Mouse (Mus musculus) frontal cortex, postnatal 10 days (tissue): ENCODE measurements at regions not wholly inside any gene's neighbourhood (a gene's known extent, or its start where the extent isn't known, plus 50 kb on each side); places are given as distances from the start of the nearest gene placed in this dataset.

Experiments
- DNase-seq, 2 experiments: peaks; one replicate each; pipeline ENCODE4 v3.0.0; 2022; ENCODE audit warnings: low spot score in 2 of 2, mixed read lengths in 1 of 2

- no peak for DNase-seq
Measured at GRCm38 (mm10) chr13:48316747-48317146, 55.7 kb downstream of the Id4 start.

GRCm38 (mm10) chr13:48317457-48317856 is 56.4 kb downstream of the Id4 start:
- no peak for DNase-seq

DNA sequence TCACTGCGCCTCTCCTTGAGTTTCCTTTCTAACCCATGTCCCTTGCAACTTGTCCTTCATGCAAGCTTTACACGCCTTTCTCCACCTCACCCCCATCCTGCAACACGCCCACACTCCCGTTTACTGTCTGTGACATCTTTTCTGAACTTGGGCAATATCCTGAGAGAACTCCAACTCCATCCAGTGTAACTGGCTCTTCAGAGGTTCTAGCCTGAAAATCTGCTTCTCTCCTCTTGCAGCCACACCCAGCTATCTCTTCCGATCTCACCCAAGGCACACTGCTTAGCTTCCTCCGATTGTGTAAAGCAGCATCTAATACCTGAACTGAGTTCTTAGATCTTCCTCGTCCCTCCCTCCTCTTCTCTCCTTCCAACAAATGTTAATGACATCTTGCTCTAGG is 58.0 kb downstream of the Id4 start:
- no peak for DNase-seq

DNA sequence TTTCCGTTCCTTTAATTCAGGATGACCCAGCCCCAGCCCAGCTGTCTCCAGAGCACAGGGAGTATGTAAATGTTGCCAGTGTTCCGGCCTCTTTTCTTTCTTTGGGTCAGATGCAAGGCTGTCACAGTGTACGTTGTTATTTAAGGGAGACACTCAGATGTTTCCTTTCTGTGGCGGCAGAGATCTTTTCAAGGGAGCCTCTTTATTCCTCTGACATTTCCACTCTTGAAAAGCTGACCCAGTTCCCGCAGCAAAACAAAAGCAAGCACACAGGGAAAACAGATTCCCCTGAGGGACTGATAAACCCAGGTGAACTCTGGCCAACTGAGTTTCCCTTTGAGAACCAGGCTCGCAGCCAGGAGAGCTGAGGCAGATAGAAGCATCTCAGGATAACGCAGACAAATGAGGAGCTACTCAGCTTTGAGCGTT is 63.3 kb downstream of the Id4 start:
- peak in 1 of 2 experiments; percentile 10 for DNase-seq

- DNase-seq = no peak
Measured at GRCm38 (mm10) chr13:48330619-48331018, 69.6 kb downstream of the Id4 start.

DNA sequence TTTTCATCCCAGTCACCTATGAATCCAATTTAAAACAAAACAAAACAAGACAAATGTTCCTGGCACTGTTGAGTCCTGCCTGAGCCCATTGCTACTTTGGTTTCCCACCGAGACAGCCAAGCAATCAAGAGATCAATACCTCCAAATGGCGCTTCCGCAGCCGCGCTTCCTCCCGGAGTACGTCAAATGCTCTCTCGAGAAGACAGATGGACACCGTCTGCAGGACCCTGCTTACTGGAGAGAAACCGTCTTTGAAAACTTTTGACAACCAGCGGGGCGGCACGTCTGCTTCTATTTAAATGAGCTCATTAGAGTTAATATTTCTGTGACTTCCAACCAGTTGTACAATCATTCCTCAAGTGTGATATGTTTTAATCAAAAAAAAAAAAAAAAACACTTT is 75.1 kb downstream of the Id4 start:
- no peak for DNase-seq

- no peak for DNase-seq
Measured at GRCm38 (mm10) chr13:48336602-48337001, 75.6 kb downstream of the Id4 start.

GRCm38 (mm10) chr13:48338561-48338960 is 77.5 kb downstream of the Id4 start:
- no peak for DNase-seq

DNA sequence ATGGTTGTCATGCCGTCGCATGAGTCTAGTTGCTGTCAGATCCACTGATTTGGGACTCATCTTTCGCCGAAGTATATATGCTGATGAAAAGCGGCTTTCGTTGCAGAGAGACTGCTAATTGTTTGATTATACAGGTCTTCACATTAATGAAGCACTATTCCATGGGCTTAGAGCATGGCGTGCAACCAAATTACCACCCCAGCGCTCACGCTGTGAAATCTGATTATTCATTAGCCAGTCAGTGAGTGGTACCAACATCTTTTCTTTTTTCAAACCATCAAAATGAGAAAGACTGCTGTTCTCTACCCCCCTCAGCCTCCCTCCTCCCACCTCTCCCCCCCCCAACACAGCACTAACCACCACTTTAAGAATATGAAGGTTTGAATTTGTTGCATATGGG is 89.1 kb downstream of the Id4 start:
- no peak for DNase-seq

GRCm38 (mm10) chr13:48350955-48351354 is 89.9 kb downstream of the Id4 start:
- DNase-seq = no peak

DNA sequence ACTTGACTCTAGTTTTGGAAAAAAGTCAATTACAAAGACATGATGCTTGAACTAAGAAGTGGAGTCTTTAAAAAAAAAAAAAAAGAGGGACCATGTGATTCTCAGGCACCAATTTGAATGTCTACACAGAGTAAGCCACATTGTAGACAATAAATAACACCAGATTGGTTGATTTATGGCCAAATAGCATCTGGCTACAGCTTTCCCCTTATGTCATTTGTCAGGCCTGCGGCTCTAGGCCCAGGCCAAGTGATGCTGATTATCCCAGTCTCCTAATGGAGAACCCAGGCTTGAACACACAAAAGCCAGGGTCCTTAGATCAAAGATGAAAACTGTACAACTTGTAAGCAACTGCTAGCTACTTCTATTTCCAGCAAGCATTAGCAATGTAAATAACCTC is 96.1 kb downstream of the Id4 start:
- no peak for DNase-seq

DNA sequence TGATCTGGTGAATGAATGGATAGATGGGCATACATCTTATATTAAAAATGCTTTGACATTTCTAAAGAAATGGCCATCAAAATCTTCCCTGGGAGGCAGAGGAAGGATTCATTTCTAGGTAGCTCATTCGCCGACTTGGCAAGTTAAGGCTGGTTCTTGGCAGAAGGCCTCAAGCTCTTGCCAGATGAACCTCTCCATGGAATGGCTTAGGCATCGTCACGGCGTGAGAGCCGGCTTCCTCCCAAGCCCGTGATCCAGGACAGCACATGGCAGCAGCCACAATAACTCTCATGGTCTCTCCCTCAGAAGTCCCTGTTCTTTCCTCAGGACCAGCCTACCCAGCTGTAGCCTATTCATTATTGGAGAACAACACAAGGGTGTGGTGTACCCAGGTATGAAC is 96.6 kb downstream of the Id4 start:
- peak; percentile 5 to 8 for DNase-seq

GRCm38 (mm10) chr13:48371060-48371459 is 110.0 kb downstream of the Id4 start:
- DNase-seq = no peak

DNA sequence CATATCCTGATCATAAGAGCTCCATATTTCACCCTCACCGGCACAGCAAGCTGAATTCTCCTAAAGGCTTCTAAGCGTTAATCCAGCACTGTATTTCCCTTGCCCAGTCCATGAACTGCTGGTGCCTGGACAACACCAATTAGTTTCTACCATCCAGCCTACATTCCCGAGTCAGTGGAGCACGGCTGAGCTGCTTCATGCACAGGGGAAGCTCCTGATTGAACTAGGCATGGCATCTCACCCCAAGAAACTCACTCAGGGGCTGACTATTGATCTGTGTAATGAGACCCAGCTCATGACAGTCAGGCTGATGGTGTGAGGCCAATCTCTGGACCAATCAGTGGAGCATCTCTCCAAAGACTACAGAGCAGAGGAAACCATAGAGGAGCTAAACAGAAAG is 115.4 kb downstream of the Id4 start:
- DNase-seq = no peak

GRCm38 (mm10) chr13:48383580-48384445 is 122.8 kb downstream of the Id4 start:
- DNase-seq = no peak

DNA sequence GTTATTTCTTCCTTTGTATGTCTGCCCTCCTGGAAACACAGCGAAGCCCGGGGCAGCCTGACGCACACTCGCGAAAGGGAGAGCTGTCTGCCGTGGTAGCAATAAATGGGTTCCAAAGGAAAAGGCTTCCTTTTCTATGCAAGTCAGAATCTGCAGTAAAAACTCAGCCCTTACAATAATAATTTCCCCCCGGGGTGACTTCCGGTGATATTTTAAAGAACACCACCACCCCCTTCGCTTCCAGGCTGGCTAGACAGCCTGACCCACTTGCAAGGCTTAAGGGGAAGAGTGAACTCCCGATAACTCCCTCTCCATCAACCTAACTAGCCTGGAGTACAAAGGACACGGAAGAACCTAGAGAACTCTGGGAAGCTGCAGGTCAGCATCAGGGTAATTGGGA is 123.9 kb downstream of the Id4 start:
- DNase-seq = no peak

DNA sequence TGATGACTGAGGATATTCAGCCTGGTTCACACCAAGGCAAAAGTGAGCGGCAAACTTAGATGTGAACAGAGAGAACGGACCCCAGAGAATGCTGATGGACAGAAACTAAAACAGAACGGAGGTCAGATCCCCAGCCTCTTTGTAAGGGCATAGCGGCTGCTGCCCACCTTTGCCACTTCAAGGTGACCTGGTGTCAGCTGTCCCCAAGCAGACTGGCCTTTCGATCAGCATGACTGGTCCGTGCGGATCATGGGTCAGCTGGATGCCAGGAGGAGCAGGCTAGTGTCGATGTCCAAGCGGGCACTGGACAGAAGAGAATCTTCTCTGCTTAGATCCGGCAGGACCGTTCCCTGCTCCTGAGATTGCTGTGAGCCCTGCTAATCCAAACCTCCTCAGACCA is 122.1 kb downstream of the Zfp169 start:
- DNase-seq = no peak

DNA sequence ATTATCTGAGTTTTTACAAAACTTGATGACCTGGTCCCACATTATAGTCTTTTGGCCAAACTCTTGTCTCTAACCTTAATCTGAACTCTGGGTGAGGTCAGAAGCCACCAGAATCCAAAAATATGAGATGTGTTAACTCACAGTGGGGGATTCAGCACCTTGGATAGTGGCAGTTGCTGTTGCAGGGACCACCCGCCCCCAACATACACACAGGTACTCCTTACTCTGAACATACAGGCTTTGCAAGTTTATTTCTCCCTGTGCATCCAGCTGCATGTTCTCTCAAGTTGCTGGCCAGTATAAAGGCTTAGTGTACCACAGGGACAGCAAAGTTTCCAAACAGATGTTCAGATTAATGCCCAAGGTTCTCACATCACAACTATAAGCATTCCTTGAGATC is 115.5 kb downstream of the Zfp169 start:
- DNase-seq = no peak

GRCm38 (mm10) chr13:48398617-48399016 is 114.6 kb downstream of the Zfp169 start:
- no peak for DNase-seq

GRCm38 (mm10) chr13:48402316-48402715 is 110.9 kb downstream of the Zfp169 start:
- no peak for DNase-seq

DNA sequence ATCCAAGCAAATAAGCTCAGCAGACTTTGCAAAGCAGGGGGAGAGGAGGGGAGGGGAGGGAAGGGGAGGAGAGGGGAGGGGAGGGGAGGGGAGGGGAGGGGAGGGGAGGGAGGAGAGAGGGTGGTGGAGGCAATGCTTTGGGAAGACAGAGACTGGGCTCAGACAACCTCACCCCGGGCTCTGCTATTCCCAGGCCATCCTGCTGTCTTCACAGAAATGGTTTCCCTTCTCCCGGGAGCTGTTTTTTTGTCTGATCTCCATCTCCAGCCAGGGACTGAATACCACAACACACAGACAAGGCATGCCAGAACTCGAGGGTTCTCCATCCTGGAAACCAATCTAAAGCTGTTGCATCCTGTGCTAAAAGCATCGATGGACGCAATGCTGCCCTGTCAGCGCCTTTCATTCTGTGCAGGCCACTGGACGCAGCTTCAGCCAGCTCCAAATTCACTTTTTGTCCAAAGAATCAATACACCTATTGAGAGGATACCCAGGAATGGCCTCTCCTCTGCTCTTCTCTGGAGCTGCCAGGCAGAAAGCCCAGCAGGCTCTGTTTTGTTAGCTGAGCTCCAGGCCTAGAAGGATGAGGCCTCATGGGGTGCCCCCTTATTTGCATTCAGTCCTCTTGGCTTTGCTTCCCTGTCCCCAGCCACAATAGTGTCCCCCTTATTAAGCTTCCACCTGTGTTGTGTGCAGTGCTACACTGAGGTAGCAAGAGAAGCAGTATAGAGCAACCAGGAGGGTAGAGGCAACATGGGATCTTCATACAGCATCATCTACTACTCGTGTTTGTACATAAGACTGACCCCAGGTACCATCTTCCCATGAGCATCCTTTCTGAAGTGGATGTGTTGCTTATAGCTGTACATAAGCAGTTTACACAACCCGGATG is 90.6 kb downstream of the Zfp169 start:
- DNase-seq = no peak

DNA sequence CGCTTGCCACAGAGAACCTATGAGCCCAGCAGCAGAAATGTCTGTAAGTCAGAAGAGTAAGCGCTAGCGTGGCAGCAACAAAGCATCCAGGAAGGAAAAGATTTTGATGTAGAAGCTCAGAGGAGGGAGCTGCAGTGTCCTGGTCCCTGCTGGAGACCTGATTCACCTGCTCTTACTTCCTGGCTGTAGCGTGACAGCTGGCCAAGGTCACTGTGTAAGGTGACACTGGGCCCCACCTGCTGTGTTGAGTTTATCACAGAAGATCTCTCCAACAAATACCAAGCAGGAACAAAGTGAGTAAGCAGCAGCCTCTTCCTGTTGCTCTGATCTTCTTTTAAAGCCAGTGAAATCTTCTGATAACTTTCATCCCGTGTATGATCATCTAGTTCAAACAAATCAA is 86.4 kb downstream of the Zfp169 start:
- DNase-seq = no peak
